Mouse (Mus musculus): ENCODE results near the gene Ep300.

Ep300 gene

DNA sequence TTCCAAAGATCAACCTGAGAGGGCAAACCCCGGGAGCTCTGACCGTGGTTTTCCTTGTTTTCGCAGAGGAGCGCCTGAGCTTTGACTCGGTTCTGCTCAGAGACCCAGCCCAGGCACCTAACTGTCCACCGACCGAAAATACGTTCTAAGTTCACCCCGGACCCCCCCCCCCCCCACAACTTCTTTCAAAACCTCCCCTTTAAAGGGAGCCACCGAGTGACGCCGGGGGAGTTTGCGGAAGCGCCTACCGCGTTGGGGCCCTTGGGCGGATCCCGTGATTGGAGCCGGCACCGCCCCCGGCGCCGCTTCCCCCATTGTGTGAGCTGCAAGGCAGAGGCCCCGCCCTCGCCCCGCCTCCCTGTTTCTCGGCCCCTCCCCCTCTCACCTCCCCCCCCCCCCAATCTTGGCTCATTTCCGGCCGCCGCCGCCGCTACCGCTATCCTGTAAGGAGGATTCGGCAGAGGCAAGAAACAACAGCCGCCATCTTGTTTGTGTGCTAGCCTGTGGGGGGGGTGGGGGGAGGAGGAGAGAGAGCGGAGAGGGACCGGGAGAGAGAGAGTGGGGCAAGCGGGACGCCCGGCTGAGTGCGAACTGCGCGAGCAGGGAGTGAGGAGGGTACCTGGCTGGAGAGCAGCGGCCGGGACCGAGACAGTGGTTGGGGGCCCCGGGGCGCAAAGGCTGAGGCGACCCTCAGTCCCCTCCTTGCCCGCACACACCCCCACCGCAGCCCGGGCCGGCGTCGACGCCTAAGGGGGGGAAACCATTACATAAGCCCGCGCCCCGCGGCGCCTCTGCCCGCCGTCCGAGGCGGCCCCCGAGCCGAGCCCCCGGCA lies at the start of gene Ep300:
Gene Ep300 (plus strand): TSS at position 439 of the 833 bp plus-strand sequence.
- DNase-seq, result peak; percentile 98

DNA sequence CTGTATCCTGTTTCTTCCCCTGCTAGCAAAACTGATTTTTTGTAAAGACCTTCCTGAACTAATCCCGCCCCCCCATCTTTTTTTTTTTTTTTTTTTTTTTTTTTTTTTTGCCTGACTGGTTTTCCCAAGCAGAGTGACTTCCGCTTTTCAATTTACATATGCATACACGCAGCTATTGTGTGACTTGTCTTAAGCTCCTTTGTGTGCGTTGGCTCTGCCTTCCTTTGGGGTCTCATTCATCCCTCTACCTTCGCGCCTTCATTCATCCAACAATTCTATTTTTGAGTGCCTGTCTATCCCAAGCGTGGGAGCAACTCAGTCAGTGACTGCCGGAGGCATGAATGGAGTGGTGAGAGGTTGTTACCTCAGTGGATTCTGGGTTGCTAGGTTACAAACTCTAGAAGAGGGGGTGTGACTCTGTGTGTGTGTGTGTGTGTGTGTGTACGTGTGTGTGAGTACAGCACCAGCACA lies 49.2 kb upstream of the Ep300 start:
- DNase-seq, result peak; percentile 64

DNA sequence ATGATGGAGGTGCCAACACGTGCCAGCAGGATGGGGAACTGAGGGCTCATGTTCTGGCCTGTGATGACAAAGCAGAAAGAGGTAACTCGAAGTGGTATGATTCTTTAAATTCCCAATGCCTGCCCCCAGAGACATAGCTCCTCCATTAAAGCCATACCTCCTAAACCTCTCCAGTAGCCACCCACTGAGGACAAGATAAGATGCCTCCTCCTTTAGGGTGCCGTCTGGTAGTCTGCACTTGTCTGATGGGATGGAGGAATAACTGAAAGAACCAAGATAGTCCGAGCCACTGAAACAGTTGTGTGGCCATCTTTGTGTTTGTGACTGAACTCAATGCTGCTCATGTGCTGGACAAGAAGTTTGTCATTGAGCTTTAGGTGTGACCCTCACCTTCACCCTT lies 47.0 kb upstream of the Ep300 start:
- no peak for DNase-seq

DNA sequence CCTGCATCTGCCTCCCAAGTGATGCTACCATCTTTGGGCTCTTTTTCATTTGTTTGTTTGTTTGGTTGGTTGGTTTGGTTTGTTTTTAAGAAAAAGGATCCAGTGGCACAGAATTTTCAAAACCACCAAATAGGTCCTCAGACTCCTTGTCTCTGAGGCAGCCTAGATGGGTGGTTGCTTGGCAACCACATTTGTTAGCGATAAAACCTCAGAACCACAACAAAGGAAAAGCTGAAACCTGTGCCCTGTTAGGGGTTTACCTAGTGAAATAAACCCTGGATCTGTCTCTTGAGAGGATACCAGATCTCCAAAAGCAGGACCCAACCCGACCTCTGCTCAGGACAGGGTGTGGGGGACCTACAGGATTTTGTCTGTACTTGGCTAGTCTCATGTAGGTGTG lies 45.6 kb upstream of the Ep300 start:
- DNase-seq, result no peak

DNA sequence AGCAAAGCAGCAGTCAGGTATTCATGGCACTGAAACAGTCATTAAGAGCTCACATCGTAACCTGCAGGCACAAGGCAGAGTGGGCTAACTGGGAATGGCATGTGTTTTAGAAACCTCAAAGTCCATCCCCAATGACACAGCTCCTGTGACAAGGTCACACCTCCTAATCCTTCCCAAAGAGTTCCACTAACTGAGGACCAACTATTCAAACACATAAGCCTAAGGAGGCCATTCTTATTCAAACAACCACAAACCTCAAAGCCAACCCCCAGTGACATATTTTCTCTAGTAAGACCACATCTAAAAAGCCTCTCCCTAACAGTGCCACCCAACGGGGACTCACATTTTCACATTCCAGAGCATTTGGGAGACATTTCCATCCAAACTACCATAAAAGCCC lies 40.2 kb upstream of the Ep300 start:
- no peak for DNase-seq

DNA sequence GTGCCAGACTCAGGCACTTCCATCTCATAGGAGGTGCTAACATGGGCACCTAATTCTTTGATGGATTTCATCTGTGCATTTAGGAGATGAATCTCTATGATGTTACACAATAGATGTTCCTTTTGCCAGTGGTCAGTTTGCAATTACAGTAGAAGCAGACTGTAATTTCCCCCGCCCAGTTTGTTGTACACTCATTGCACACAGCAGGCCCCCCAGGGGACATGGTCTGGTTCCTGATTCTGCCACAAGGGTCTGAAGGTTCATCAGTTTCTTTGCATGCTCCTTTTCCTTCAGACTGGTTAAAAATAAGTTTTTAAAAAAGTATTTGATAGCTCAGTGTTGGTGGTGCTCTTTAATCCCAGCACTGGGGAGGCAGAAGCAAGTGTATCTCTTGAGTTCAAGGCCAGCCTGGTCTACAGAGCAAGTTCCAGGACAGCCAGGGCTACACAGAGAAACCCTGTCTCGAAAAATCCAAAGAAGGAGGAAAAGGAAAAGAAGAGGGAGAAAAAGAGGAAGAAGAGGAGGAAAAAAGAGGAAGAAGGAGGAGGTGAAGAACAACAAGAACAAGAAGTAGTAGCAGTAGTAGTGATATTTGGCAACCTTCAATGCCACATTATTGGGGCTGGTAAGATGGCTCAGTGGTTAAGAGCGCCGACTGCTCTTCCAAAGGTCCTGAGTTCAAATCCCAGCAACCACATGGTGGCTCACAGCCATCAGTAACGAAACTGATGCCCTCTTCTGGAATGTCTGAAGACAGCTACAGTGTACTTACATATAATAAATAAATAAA lies 39.6 kb upstream of the Ep300 start:
- no peak for DNase-seq

DNA sequence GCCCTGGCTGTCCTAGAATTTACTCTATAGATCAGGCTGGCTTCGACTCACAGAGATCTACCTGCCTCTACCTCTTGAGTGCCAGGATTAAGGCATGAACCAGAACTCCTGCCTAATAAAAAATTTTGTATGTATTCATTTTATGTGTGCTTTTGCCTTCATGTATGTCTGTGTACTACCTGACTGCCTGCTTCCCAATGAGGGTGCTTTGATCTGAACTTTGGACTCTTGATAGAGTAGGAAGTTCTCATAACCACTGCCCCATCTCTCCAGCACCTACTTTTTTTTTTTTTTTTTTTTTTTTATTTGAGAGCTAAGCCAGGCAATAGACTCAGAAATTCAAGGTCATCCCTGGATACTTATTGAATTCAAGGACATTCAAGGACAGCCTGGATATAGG lies 31.7 kb upstream of the Ep300 start:
- DNase-seq, result no peak

DNA sequence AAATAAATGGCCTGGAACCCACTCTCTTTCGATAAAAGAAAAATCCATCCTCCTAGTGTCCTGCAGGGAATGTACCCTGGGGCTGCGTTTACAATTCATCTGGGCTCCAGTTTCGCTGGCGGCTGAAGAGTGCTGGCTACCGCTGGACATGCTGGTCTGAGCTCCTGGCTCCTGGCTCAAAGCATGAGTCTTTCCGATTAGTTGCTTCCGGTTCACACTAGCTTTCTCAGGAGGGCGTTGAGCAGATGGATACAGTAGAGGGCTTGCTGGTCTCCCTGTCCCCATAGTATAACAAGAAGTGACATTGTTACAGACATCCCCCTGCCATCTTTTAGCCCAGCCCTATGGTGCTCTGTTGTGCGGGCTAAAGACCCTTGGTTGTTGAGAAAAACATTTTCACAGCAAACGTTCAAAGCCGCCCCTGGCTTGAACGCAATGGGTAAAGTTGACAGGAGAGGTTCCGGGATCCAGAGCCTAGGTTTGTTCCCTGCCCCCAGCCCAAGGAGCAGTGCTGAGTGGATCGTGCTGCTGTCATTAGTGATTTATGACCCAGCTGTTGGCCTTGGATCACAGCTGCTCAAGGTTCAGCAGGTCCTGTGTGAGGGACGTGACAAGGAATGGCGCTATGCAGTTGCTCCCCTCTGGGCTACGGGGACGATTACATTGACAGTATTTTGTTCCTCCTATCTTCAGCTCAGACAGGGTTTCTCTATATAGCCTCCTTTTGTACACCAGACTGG lies 30.4 kb upstream of the Ep300 start:
- no peak for DNase-seq

DNA sequence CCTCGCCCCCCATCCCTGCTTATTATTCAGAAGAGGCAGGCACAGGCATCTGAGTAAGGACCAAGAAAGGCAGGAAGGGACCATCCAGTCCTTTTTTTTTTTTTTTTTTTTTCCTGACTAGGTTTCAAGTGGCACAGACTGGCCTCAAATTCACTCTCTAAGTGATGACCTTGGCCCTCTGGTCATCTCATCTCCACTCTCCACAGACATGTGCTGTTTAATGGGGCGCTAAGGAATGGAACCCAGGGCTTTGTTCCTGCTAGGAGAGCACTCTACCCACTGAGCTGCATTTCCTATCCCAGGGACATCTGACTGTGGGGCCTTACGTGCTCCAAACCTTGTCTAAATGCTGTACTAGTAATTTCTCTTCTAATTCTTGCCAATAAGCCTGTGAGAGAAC lies 29.2 kb upstream of the Ep300 start:
- no peak for DNase-seq

DNA sequence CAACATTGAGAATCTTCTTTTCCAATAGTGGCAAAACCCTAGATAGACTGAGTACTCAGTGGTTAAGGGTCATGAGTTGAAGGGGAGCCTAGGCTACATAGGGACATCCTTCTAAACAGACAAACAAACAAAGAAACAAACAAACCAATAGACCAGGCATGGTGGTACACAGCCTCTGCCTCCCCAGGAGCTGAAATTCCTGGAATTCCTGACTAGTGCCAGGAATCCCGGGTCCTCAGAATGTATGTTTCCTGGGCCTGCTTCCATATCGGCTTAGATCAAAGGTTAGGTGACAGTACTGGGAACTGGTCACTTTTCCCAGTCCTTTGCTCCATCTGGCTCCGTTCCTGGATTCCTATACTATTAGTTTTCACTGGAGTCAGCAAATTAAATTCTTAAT lies 23.6 kb upstream of the Ep300 start:
- DNase-seq, result no peak

DNA sequence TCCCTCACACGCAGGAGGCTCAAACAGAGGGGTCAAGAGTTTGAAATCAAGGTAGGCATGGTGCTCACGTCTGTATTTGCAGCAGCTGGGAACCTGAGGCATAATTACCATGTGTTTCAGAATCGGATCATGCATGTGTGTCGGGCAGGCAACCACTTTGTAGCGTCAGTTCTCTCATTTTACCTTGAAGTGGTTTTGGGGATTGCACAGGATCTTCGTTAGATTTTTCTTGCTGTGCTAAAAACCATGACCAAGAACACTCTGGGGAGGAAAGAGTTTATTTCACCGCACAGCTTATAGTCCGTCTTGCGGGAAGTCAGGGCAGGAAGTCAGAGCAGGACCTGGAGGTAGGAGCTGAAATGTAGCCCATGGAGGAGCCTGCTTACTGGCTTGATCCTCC lies 23.2 kb upstream of the Ep300 start:
- no peak for DNase-seq

DNA sequence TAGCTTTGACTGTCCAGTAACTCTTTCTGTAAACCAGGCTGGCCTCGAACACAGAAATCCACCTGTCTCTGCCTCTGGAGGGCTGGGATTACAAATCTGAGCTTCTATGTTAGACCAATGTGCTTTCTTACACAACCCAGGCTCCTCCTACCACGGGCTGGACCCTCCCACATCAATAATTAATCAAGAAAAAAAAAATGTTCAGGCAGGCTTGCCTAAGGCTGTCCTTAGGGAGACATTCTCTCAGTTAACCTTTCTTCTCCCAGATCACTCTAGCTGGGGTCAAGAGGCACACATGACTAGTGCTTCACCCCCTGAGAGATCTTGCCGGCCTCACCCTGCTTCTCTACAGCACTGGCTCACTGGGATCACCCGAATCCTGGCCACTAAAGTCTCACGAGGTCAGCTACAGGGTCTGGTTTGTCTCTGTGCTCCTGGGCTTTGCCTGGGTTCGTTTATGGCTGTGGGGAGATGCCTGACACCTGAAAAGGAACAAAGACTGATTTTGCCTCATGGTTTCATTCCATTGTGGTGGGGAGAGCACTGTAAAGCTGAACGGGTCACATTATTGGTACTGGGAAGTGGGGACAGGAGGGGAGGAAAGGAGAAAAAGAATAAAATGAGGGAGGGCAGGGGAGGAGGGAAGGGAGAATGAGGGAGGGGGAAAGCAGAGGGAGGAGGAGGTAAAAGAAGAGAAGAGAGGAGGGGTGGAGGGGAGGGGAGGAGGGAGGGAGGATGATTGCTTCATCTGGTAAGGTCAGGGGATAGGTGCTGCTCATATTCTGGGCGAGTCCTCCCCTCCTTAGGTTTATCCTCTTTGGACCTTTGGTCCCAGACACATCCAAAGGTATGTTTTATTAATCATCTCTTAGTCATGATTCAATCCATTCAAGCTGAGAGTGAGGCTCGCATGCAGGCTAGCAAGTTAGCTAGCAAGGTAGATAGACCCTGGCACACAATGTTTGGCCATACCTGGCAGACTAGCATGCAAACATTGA lies 22.4 kb upstream of the Ep300 start:
- no peak for DNase-seq

DNA sequence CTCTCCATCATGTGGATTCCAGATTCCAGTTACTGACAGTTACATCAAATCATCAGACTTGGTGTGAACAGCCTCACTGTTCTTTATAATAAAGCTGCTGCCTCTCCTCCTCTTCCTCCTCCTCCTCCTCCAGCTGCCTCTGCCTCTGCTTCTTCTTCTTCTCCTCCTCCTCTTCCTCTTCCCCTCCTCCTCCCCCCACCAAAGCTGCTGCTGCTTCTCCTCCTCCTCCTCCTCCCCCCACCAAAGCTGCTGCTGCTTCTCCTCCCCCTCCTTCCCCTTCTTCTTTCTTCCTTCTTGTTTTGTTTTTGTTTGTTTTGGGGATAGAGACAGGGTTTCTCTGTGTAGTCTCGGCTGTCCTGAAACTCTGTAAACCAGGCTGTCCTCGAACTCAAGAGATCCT lies 17.1 kb upstream of the Ep300 start:
- DNase-seq, result peak; percentile 12

DNA sequence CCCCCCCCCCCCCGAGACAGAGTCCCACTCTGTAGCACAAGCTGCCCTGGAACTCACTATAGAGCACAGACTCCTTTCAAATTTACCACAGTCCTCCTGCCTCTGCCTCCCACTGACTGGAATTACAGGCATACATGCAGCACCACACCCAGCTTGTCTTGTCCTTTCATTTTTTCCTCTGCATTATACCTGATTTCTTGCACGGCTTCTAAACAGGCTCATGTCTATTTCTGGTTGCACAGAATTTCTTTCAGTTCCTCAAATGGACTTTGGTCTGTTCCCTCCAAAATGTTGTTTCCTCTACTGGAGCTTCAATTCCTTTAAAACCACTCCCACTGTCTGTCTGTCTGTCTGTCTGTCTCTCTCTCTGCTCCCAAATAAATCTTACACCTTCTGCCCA lies 16.6 kb upstream of the Ep300 start:
- peak; percentile 54 for DNase-seq

DNA sequence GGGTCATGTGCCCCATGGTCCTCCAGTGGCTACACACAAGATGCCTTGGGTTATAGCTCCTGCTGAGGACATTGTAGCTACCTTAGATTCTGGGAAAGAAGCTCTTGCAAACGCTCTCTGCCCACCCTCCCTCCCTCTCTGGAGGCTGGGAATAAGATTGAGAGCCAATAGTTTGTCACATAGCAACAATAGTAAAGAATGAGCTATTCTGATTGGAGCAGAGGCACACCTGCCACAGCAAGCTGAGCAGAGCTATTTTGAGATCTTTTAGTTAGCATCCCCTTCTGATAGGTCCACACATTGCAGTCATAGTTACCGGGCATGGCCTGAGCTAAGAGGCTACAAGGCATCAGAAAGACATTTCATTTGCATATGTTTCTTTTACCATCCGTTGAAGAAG lies 8.2 kb upstream of the Ep300 start:
- DNase-seq, result peak; percentile 67

DNA sequence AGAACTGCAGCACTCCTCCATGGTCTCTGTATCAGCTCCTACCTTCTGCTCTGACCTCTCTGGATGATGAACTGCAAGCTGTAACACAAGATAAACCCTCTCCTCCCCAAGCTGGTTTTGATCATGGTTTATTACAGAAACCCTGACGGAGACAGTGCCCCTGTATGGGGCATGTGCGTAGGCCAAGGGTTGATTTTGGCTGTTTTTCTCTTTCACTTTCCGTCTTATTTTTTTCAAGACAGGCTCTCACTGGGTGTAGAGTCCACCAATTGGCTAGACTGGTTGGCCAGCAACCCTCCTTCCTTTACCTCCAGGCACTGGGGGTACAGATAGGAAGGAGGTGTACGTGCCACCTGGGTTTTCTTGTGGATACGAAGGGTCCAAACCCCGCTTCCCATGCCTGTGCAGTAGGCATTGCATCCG lies 7.4 kb upstream of the Ep300 start:
- no peak for DNase-seq

DNA sequence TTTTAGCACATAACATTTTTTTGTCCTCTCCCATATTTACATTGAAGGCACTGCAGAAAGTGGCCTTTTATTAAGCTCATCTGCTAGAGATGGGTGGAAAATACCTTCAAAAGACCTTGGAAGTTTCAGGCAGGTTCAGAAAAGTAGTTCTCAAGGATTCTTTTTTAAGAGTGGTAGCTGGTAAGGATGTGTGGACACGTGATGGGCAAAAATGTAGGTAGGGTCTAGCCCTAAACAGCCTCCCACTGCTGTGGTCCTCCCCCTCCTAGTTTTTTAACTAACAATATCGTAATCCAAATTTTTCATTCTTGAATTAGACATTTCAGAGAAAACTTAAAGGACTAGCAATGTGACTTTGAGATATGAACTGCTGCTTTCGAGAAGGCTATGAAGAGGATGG lies 685 bp upstream of the Ep300 start:
- DNase-seq, result no peak

DNA sequence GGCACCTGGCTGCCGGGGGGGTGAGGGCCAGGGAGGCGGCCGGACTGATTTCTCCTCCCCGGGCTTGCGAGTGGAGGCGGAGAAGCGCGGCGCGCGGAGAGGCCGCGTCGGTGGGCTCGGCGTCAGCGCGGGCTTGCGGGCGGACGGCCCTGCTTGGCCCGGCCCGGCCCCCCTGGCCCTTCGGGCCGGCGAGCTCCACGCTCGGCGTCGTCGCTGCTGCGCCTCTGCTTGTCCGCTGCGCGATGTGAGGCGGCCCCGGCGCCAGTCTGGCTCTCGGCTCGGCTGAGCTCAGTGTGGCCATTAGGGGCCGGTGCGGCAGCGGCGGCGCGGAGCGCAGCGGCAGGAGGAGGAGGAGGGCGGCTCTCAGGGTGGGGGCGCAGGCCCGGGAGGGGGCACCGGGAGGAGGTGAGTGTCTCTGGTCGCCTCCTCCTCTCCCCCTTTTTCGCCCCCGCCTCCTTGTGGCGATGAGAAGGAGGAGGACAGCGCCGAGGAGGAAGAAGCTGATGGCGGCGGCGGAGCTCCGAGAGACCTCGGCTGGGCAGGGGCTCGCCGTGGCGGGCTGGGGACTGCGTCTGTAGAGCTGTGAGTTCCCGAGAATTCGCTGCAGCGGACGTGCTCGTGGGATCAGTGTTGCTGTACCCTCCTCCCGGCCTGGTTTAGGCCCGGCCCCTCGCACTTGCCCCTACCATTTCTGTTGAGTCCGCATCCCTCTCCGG lies 753 bp downstream of the Ep300 start:
- DNase-seq, result peak; percentile 89

DNA sequence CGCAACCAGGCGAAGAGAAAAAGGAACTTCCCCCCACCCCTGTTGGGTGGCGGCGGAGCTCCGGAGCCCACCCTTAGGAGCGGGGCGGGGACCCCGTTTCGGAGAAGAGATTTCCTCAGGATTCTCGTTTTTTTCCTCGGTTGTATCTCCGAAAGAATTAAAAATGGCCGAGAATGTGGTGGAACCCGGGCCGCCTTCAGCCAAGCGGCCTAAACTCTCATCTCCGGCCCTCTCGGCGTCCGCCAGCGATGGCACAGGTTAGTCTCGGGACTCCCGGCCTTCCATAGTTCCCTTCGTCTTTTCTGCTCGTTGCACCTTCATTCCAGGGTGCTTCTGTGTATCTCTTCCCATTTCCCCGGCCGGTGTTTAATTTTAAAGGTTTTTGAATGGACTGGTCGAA lies 1.3 kb downstream of the Ep300 start:
- no peak for DNase-seq

DNA sequence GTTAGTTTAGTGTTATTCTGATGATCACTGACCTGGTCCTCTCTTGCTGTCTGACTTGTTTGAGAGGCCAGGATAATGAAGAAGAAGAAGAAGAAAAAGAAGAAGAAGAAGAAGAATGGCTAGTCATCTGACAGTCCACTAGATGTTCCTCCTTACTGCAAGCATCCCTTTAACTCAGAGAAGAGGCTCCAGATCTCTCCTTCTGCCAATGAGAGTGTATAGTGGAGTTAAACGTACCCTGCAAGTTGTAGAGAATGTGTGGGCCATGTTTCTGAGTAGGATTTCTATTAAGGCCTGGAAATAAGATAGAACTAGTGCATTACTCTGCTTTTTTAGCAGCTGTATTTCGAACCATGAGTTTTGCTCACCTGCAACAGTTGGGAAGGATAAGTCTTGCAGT lies 2.5 kb downstream of the Ep300 start:
- no peak for DNase-seq

DNA sequence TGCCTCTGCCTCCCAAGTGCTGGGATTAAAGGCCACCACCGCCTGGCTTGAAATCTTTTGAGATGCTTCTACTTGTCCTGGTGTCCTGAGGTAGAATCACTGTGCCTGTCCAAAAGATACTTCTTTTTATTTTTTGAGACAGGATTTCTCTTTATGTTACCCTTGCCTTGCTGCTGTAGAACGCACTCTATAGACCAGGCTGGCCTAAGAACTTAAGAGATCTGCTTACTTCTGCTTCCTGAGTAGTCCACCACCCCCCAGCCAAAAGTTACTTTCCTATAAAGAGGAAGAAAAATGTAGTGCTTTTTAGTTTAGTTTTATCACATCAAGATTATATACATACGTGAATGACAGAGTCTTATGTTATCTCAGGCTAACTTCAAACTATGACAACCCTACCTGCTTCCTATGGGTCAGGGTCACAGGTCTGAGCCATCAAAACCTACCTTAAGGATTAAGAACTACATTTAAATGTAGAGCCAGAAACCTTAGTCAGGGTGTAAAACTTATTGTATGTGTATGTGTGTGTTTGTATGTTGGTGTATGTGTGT lies 9.1 kb downstream of the Ep300 start:
- DNase-seq, result no peak

Data from layer of hippocampus, adult 9-11 months (tissue).